Mouse (Mus musculus): ENCODE measurements at regions not wholly inside any gene's neighbourhood (a gene's known extent, or its start where the extent isn't known, plus 50 kb on each side); places are given as distances from the start of the nearest gene placed in this dataset.

DNA sequence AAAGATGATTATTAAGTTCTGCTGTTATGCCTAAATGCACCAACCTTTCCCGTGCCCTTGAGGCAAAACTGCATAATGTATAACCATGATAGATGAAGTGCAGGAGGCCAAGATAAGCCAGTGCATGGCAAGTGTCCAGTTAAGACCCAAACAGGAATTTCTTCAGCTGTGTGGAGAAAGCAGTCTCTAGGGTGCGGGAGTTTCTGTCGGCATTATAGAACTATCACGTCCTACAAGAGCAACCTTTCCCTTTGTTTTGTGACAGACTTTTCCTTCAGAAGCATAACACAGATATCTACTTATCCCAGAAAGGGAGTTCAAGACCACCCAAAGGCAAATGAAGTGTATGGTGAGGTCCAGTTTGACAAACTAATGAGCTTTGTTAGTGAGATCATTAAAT is 560.1 kb upstream of the Cdh18 start:
- WGBS: 82% methylated on average over 4 of the region's 4 CpGs
- ATAC-seq (ENCODE audit: low FRiP score): no peak

DNA sequence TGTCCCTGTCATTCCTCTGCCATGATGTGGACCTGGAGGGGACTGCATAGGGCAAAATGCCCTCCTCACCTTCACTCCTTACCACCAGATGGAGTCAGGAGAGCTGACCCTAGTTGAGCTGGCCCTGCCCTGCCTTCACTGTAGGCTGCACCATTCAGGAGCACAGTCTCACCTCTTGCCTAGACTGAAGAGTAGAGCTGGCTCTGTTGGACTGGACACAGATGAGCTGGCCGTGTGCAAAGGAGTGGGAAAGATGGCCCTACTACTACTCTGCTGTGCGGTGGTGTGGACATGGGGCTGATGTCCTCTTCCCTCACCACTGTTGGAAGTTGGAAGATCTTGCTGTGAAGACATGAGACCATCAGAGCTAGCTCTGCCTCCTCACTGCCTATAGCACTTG is 555.5 kb upstream of the Cdh18 start:
- no peaks in the 10 kb centered on the region for H3K9me3 ChIP-seq (ENCODE audit: low read length)
- H3K4me2 ChIP-seq (ENCODE audit: low read depth, low read length, poor library complexity, severe bottlenecking): no peak overlapping the region
- no peak overlapping the region for H3K4me3 ChIP-seq (ENCODE audit: low read depth, low read length)
- 81% methylated on average over 2 of the region's 2 CpGs for WGBS
- TF ChIP-seq CTCF (IDR thresholded peaks at IDR 0.05): no peak
- no peaks in the 10 kb centered on the region for H3K27me3 ChIP-seq (ENCODE audit: insufficient read depth, low read length)
- no peak overlapping the region for H3K27ac ChIP-seq (ENCODE audit: low read depth, low read length)
- no peak overlapping the region for H3K9ac ChIP-seq (replicated peaks; ENCODE audit: low read length, poor library complexity, severe bottlenecking)
- H3K4me1 ChIP-seq (ENCODE audit: insufficient read depth, low read length): no peaks in the 10 kb centered on the region
- H3K36me3 ChIP-seq (ENCODE audit: insufficient read depth, low read length): no peaks in the 10 kb centered on the region
- ATAC-seq (ENCODE audit: low FRiP score): no peak
- DNase-seq (ENCODE audit: low spot score): no peak

More for the DNA sequence above, 560.1 kb upstream of the Cdh18 start:
- no peak for DNase-seq (ENCODE audit: low spot score)
- Histone ChIP-seq H3K9me3 (ENCODE audit: low read length) (no peaks in the 10 kb centered on the region), H3K36me3 (ENCODE audit: insufficient read depth, low read length) (no peaks in the 10 kb centered on the region), H3K27me3 (ENCODE audit: insufficient read depth, low read length) (no peaks in the 10 kb centered on the region), H3K4me1 (ENCODE audit: insufficient read depth, low read length) (no peaks in the 10 kb centered on the region), H3K4me2 (ENCODE audit: low read depth, low read length, poor library complexity, severe bottlenecking) (no peak overlapping the region), H3K4me3 (ENCODE audit: low read depth, low read length) (no peak overlapping the region), H3K9ac (replicated peaks; ENCODE audit: low read length, poor library complexity, severe bottlenecking) (no peak overlapping the region), H3K27ac (ENCODE audit: low read depth, low read length) (no peak overlapping the region)
- no peak for TF ChIP-seq CTCF (IDR thresholded peaks at IDR 0.05)

DNA sequence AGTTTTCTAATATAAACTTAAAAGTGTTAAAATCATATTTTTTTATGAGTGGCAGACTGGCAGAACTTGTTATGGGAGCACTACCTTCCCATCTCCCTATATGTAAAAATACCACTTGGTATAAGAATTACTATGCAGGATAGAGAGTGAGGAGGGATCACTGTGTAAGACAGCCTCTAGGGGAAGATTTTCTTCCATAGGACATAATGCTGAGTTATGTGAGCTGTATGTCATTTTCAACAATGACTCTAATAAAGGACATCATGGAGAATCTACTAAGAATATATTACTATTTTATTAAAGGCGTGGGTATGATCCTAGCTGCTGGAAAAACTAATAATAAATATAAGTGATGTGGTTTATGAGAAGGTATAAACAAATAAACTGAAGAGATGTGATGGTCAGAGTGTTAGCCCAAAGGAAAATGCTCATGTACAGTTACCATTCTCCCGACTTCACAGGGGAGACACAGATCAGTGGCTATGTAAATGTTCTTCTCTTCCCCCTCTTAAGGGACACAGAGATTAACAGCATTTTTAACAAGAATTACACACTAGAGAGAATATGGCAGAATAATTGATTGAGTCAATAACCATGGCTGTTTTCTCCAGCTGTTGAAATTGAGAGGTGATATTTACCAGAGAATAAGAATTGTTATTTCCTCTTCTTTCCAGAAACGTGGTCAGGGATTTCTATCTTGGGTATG is 553.5 kb upstream of the Cdh18 start:
- no peak overlapping the region for H3K4me3 ChIP-seq (ENCODE audit: low read depth, low read length)
- no peak overlapping the region for H3K4me2 ChIP-seq (ENCODE audit: low read depth, low read length, poor library complexity, severe bottlenecking)
- 66% methylated on average over 3 of the region's 3 CpGs for WGBS
- TF ChIP-seq CTCF (IDR thresholded peaks at IDR 0.05): no peak
- no peaks in the 10 kb centered on the region for H3K4me1 ChIP-seq (ENCODE audit: insufficient read depth, low read length)
- ATAC-seq (ENCODE audit: low FRiP score) (no peak), DNase-seq (ENCODE audit: low spot score) (no peak)
- H3K27me3 ChIP-seq (ENCODE audit: insufficient read depth, low read length): no peaks in the 10 kb centered on the region
- no peaks in the 10 kb centered on the region for H3K36me3 ChIP-seq (ENCODE audit: insufficient read depth, low read length)
- H3K9me3 ChIP-seq (ENCODE audit: low read length): no peaks in the 10 kb centered on the region
- H3K27ac ChIP-seq (ENCODE audit: low read depth, low read length): no peak overlapping the region
- no peak overlapping the region for H3K9ac ChIP-seq (replicated peaks; ENCODE audit: low read length, poor library complexity, severe bottlenecking)

DNA sequence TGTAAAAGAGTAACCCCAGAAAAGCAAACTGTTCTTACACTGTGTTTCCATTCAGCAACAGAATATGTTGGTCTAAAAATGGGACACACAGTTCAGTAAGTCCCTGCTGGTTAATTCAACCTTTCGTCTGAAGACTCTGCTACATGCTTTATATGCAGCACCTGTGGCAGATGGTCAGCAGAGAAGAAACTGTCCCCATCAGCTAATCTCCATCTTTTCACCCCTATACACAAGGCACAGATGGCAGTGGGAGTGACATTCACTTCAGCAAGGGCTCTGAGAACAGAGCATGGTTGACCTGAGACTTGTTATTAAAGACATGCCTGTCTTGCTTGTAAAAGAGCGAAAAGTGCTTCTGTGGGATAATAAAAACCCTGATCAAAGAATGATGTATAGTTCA is 528.8 kb upstream of the Cdh18 start:
- Histone ChIP-seq H3K27ac (ENCODE audit: low read depth, low read length) (no peak overlapping the region), H3K4me3 (ENCODE audit: low read depth, low read length) (no peak overlapping the region), H3K36me3 (ENCODE audit: insufficient read depth, low read length) (no peaks in the 10 kb centered on the region), H3K4me2 (ENCODE audit: low read depth, low read length, poor library complexity, severe bottlenecking) (no peak overlapping the region), H3K9me3 (ENCODE audit: low read length) (no peaks in the 10 kb centered on the region), H3K9ac (replicated peaks; ENCODE audit: low read length, poor library complexity, severe bottlenecking) (no peak overlapping the region), H3K4me1 (ENCODE audit: insufficient read depth, low read length) (no peaks in the 10 kb centered on the region), H3K27me3 (ENCODE audit: insufficient read depth, low read length) (no peaks in the 10 kb centered on the region)
- ATAC-seq (ENCODE audit: low FRiP score): no peak
- no peak for TF ChIP-seq CTCF (IDR thresholded peaks at IDR 0.05)
- DNase-seq (ENCODE audit: low spot score): peak; percentile 5
- 74% methylated on average over 2 of the region's 2 CpGs for WGBS

DNA sequence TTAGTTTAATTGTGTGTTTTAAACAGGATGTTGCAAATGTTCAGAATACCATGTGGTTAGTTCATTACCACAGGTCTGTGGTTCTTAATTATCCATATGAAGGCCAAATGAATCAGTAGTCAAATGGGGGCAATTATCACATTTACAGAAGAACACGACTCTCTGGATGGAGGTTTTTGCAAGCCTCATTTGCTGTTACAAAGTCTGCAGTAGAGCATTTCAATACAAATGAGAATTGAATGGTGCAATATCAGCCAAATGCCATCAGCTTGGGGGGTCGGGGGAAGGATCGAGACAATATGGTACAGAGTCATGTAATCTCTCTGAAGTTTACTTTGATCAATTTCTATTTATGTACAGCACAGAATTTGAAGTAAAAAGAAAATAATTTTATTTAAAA is 518.6 kb upstream of the Cdh18 start:
- DNase-seq (ENCODE audit: low spot score) (peak; percentile 3), ATAC-seq (ENCODE audit: low FRiP score) (no peak)

DNA sequence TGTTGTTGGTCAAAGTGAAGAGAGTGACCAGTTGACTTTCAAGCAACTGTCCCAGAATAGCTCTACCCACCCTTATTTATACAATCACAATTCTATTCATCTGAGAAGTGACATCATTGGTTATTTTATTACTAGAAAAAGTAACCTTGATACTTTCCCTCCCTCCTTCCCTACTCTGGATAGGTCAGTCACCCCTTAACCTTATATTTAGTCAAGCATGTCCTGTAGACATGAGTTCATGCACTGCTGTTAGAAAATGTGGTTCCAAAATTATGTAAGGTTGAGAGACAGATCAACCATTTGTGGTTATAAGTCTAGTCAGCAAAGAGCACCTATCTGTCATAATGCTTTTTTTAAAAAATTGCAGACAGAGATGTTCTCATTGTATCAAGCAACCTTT is 502.4 kb upstream of the Cdh18 start:
- H3K9me3 ChIP-seq (ENCODE audit: low read length): no peaks in the 10 kb centered on the region
- H3K4me2 ChIP-seq (ENCODE audit: low read depth, low read length, poor library complexity, severe bottlenecking): no peak overlapping the region
- no peaks in the 10 kb centered on the region for H3K4me1 ChIP-seq (ENCODE audit: insufficient read depth, low read length)
- no peak overlapping the region for H3K9ac ChIP-seq (replicated peaks; ENCODE audit: low read length, poor library complexity, severe bottlenecking)
- ATAC-seq (ENCODE audit: low FRiP score): no peak
- no peaks in the 10 kb centered on the region for H3K36me3 ChIP-seq (ENCODE audit: insufficient read depth, low read length)
- no peak for TF ChIP-seq CTCF (IDR thresholded peaks at IDR 0.05)
- no peak for DNase-seq (ENCODE audit: low spot score)
- no peak overlapping the region for H3K27ac ChIP-seq (ENCODE audit: low read depth, low read length)
- no peak overlapping the region for H3K4me3 ChIP-seq (ENCODE audit: low read depth, low read length)
- no peaks in the 10 kb centered on the region for H3K27me3 ChIP-seq (ENCODE audit: insufficient read depth, low read length)

More for the DNA sequence above, 518.6 kb upstream of the Cdh18 start:
- no peak overlapping the region for H3K4me2 ChIP-seq (ENCODE audit: low read depth, low read length, poor library complexity, severe bottlenecking)
- TF ChIP-seq CTCF (IDR thresholded peaks at IDR 0.05): no peak
- H3K9ac ChIP-seq (replicated peaks; ENCODE audit: low read length, poor library complexity, severe bottlenecking): no peak overlapping the region
- WGBS: 63% methylated on average over 3 of the region's 3 CpGs
- H3K27me3 ChIP-seq (ENCODE audit: insufficient read depth, low read length): no peaks in the 10 kb centered on the region
- H3K9me3 ChIP-seq (ENCODE audit: low read length): no peaks in the 10 kb centered on the region
- no peak overlapping the region for H3K27ac ChIP-seq (ENCODE audit: low read depth, low read length)
- H3K4me1 ChIP-seq (ENCODE audit: insufficient read depth, low read length): no peaks in the 10 kb centered on the region
- H3K4me3 ChIP-seq (ENCODE audit: low read depth, low read length): no peak overlapping the region
- no peaks in the 10 kb centered on the region for H3K36me3 ChIP-seq (ENCODE audit: insufficient read depth, low read length)
